Mouse (Mus musculus) C3H10T1/2 (cell line): ENCODE measurements around the gene Prb1. TPM values are rescaled to one million over a fixed set of nuclear protein-coding genes. Genes with fewer than 3 reads are reported as not detected.

ENCODE experiments used
- polyA plus RNA-seq, 2 experiments: library from polyadenylated mRNA; unstranded; fragments of >200 nt; fragmentation: generic; extraction: Trizol; gene quantifications; one replicate each; pipeline ENCODE4 v1.2.1; 2012; ENCODE audit warnings: missing spikeins in 2 of 2

Prb1 gene
- polyA plus RNA-seq, result not detected

GRCm38 (mm10) chr6:132210421-132210820, at the start of gene Prb1:
Gene Prb1, minus strand, starts transcription at chr6:132210521.

Other genes starting within 250 kb of the Prb1 start
- not detected for gene Prpmp5, start 104.2 kb upstream of the Prb1 start, polyA plus RNA-seq
- not detected for gene Gm8882, start 153.6 kb upstream of the Prb1 start, polyA plus RNA-seq